Mouse (Mus musculus): Measurements from ENCODE around the gene Dis3l2. TPM values are rescaled to one million over a fixed set of nuclear protein-coding genes. Genes with fewer than 3 reads are reported as not detected.

Gene Dis3l2
- polyA plus RNA-seq, 1 experiment: 6.6 TPM

GRCm38 (mm10) chr1:87059042-87059665 lies 355.5 kb downstream of the Dis3l2 start:
- Histone ChIP-seq H3K36me3 (ENCODE audit: control insufficient read depth, insufficient read depth) (no peaks in the 10 kb centered on the region), H3K4me3 (ENCODE audit: insufficient read depth, poor library complexity, severe bottlenecking) (no peak overlapping the region), H3K79me2 (ENCODE audit: control insufficient read depth, insufficient read depth) (no peaks in the 10 kb centered on the region), H3ac (ENCODE audit: control insufficient read depth, insufficient read length, low read depth) (no peak overlapping the region), H3K79me3 (ENCODE audit: low read depth) (no peaks in the 10 kb centered on the region), H3K27me3 (ENCODE audit: control insufficient read depth, insufficient read depth, insufficient read length) (no peaks in the 10 kb centered on the region)
- TF ChIP-seq MYOG (IDR thresholded peaks at IDR 0.05; ENCODE audit: control insufficient read depth, extremely low read depth, insufficient read length): no peak
- no peak for TF ChIP-seq USF1 (IDR thresholded peaks at IDR 0.05; ENCODE audit: low read depth)
- TF ChIP-seq MYOD1 (IDR thresholded peaks at IDR 0.05; ENCODE audit: control insufficient read depth, insufficient read length, low read depth): no peak
- TF ChIP-seq FOSL1 (IDR thresholded peaks at IDR 0.05; ENCODE audit: insufficient read depth, low read length, poor library complexity, severe bottlenecking): no peak
- no peak for TF ChIP-seq CEBPB (IDR thresholded peaks at IDR 0.05; ENCODE audit: low read depth)
- no peak for TF ChIP-seq MAX (IDR thresholded peaks at IDR 0.05)
- TF ChIP-seq CTCF (IDR thresholded peaks at IDR 0.05; ENCODE audit: control insufficient read depth, insufficient read depth, insufficient read length): no peak

GRCm38 (mm10) chr1:87060913-87061312 lies 357.3 kb downstream of the Dis3l2 start:
- H3K4me3 ChIP-seq (ENCODE audit: insufficient read depth, poor library complexity, severe bottlenecking): no peak overlapping the region
- H3K27me3 ChIP-seq (ENCODE audit: control insufficient read depth, insufficient read depth, insufficient read length): no peaks in the 10 kb centered on the region
- no peak overlapping the region for H3ac ChIP-seq (ENCODE audit: control insufficient read depth, insufficient read length, low read depth)
- no peaks in the 10 kb centered on the region for H3K36me3 ChIP-seq (ENCODE audit: control insufficient read depth, insufficient read depth)
- H3K79me2 ChIP-seq (ENCODE audit: control insufficient read depth, insufficient read depth): no peaks in the 10 kb centered on the region
- TF ChIP-seq USF1 (IDR thresholded peaks at IDR 0.05; ENCODE audit: low read depth) (no peak), CEBPB (IDR thresholded peaks at IDR 0.05; ENCODE audit: low read depth) (no peak), CTCF (IDR thresholded peaks at IDR 0.05; ENCODE audit: control insufficient read depth, insufficient read depth, insufficient read length) (no peak), MYOG (IDR thresholded peaks at IDR 0.05; ENCODE audit: control insufficient read depth, extremely low read depth, insufficient read length) (no peak), MYOD1 (IDR thresholded peaks at IDR 0.05; ENCODE audit: control insufficient read depth, insufficient read length, low read depth) (no peak), MAX (IDR thresholded peaks at IDR 0.05) (no peak), FOSL1 (IDR thresholded peaks at IDR 0.05; ENCODE audit: insufficient read depth, low read length, poor library complexity, severe bottlenecking) (no peak)
- no peaks in the 10 kb centered on the region for H3K79me3 ChIP-seq (ENCODE audit: low read depth)

- H3K79me2 ChIP-seq (ENCODE audit: control insufficient read depth, insufficient read depth): no peaks in the 10 kb centered on the region
- no peak overlapping the region for H3K4me3 ChIP-seq (ENCODE audit: insufficient read depth, poor library complexity, severe bottlenecking)
- H3ac ChIP-seq (ENCODE audit: control insufficient read depth, insufficient read length, low read depth): no peak overlapping the region
- H3K79me3 ChIP-seq (ENCODE audit: low read depth): no peaks in the 10 kb centered on the region
- no peaks in the 10 kb centered on the region for H3K27me3 ChIP-seq (ENCODE audit: control insufficient read depth, insufficient read depth, insufficient read length)
- peak; percentile 70 for TF ChIP-seq CTCF (IDR thresholded peaks at IDR 0.05; ENCODE audit: control insufficient read depth, insufficient read depth, insufficient read length)
- TF ChIP-seq MYOD1 (IDR thresholded peaks at IDR 0.05; ENCODE audit: control insufficient read depth, insufficient read length, low read depth): no peak
- H3K36me3 ChIP-seq (ENCODE audit: control insufficient read depth, insufficient read depth): no peaks in the 10 kb centered on the region
Observed at GRCm38 (mm10) chr1:87070720-87071119, 367.1 kb downstream of the Dis3l2 start.

DNA sequence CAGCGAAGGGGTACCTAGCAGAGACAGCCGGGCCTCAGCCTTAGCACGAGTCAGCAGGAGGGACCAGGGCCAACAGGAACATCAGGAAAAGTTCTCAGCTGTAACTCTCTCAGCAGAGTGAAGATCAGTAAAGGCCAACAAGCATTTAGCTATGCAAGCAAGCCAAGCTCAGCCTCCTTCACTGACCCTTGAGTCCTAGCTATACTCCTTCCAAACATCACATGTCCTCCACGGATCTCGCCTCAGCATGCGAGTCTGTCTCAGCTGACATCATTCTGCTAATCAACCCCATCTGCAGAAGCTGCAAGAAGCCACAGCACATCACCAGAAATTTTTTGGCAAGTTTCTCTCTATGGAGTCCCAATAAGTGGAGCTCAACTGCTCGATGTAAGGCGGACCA lies 370.2 kb downstream of the Dis3l2 start:
- TF ChIP-seq FOSL1 (IDR thresholded peaks at IDR 0.05; ENCODE audit: insufficient read depth, low read length, poor library complexity, severe bottlenecking): no peak

DNA sequence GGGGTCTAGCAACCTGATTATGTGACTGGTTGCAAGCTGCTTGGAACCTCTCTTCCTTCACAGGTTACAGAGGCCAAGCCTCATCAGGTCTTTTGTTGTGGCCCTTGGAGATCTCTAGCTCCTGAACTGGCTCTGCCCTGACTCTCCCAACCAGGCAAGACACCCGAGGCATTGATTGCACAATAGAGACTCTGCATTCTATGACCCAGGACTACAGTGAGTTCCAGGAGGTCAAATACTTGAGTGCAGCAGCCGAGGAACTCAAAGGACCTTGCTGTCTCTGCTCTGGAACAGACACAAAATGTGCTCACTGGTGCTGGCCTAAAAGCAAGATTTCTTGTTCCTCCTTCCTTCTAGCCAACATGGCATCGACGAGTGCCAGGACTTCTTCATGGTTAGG lies 382.6 kb downstream of the Dis3l2 start:
- no peaks in the 10 kb centered on the region for H3K79me3 ChIP-seq (ENCODE audit: low read depth)
- TF ChIP-seq CTCF (IDR thresholded peaks at IDR 0.05; ENCODE audit: control insufficient read depth, insufficient read depth, insufficient read length) (no peak), USF1 (IDR thresholded peaks at IDR 0.05; ENCODE audit: low read depth) (no peak), MAX (IDR thresholded peaks at IDR 0.05) (no peak), FOSL1 (IDR thresholded peaks at IDR 0.05; ENCODE audit: insufficient read depth, low read length, poor library complexity, severe bottlenecking) (no peak), MYOD1 (IDR thresholded peaks at IDR 0.05; ENCODE audit: control insufficient read depth, insufficient read length, low read depth) (no peak), CEBPB (IDR thresholded peaks at IDR 0.05; ENCODE audit: low read depth) (no peak), MYOG (IDR thresholded peaks at IDR 0.05; ENCODE audit: control insufficient read depth, extremely low read depth, insufficient read length) (no peak)
- H3K4me3 ChIP-seq (ENCODE audit: insufficient read depth, poor library complexity, severe bottlenecking): no peak overlapping the region
- no peaks in the 10 kb centered on the region for H3K36me3 ChIP-seq (ENCODE audit: control insufficient read depth, insufficient read depth)
- no peak overlapping the region for H3ac ChIP-seq (ENCODE audit: control insufficient read depth, insufficient read length, low read depth)
- no peaks in the 10 kb centered on the region for H3K79me2 ChIP-seq (ENCODE audit: control insufficient read depth, insufficient read depth)
- H3K27me3 ChIP-seq (ENCODE audit: control insufficient read depth, insufficient read depth, insufficient read length): no peaks in the 10 kb centered on the region

More for the DNA sequence above, 370.2 kb downstream of the Dis3l2 start:
- Histone ChIP-seq H3K36me3 (ENCODE audit: control insufficient read depth, insufficient read depth) (no peaks in the 10 kb centered on the region), H3K4me3 (ENCODE audit: insufficient read depth, poor library complexity, severe bottlenecking) (no peak overlapping the region), H3K27me3 (ENCODE audit: control insufficient read depth, insufficient read depth, insufficient read length) (no peaks in the 10 kb centered on the region), H3ac (ENCODE audit: control insufficient read depth, insufficient read length, low read depth) (no peak overlapping the region), H3K79me3 (ENCODE audit: low read depth) (no peaks in the 10 kb centered on the region), H3K79me2 (ENCODE audit: control insufficient read depth, insufficient read depth) (no peaks in the 10 kb centered on the region)

DNA sequence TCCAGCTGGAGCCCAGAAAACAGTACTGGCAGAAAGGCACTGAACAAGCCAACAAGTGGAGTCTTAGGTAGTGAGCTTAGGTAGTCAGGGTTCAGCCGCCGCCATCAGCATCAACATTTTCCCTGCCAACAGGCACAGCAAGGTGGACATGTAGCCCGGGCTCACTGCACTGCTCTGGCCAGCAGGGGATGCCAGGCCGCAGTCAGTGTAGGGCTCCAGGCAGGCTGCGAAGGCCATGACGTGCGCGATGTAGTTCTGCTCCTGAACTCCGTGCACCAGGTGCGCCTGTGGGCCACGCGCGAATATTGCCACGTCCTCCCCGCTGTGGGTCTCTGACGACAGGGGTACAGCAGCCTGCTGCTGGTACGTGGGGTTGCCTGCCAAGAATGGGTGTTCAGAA lies 383.4 kb downstream of the Dis3l2 start:
- Histone ChIP-seq H3K27me3 (ENCODE audit: control insufficient read depth, insufficient read depth, insufficient read length) (no peaks in the 10 kb centered on the region), H3K79me2 (ENCODE audit: control insufficient read depth, insufficient read depth) (no peaks in the 10 kb centered on the region), H3K4me3 (ENCODE audit: insufficient read depth, poor library complexity, severe bottlenecking) (no peak overlapping the region), H3K36me3 (ENCODE audit: control insufficient read depth, insufficient read depth) (no peaks in the 10 kb centered on the region), H3K79me3 (ENCODE audit: low read depth) (no peaks in the 10 kb centered on the region), H3ac (ENCODE audit: control insufficient read depth, insufficient read length, low read depth) (no peak overlapping the region)
- TF ChIP-seq MYOG (IDR thresholded peaks at IDR 0.05; ENCODE audit: control insufficient read depth, extremely low read depth, insufficient read length): no peak
